Mouse (Mus musculus): ENCODE measurements around the gene Gm17359.

Gm17359 gene

DNA sequence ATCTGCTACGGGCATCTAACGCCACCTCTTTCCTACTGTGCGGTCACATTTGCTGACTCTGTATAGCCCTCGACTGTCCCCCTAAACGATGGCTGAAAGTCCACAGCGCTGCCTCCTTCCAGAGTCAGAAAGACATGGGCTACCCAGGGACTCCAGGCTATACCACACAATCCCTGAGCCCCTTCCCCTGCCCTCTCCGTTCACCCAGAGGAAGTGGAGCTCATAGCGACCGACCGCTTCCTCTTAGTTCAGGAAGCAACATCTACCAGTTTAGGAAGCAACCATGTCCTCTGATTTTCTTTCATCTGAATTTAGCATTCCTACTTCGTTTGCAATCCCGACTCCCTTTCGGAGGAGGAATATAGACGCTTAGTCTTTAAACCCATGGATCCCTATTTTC is 82.5 kb downstream of the Gm17359 start:
- TF ChIP-seq GATA4 (IDR thresholded peaks at IDR 0.05; ENCODE audit: insufficient replicate concordance, low read length): no peak

DNA sequence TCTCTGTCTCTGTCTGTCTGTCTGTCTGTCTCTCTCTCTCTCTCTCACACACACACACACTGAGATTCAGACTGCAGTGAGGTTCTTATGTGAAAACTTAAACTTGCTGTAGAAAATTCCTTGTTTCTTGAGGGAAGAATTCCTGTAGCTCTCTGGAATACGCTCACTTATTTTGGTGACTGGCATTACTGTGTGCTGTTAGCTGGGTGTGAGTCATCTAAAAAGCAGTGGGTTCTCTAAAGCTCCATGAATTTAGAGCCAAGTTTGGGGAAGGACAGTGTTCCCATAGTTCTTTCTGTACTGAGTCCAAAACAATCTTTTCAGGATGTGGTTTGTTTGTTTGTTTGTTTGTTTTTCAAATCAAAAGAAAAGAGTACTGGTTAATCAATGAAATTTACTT is 89.0 kb downstream of the Gm17359 start:
- TF ChIP-seq GATA4 (IDR thresholded peaks at IDR 0.05; ENCODE audit: insufficient replicate concordance, low read length): no peak

DNA sequence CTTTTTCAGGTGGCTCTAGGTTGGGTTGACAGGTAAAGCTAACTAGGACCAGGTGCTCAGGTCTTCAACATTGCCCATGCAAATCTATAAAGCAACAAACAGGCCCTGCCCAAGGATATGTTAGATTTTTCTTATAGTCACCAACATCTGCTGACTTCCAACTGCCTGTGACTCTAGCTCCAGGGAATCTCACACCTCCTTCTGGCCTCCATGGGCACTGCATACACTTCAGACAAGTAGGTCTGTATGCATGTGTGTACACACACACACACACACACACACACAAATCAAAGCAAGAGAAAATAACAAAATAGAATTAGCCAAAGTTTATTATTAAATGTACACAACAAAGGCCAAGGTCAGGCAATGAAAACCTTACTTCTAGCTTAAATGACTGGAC is 97.1 kb downstream of the Gm17359 start:
- no peak for TF ChIP-seq GATA4 (IDR thresholded peaks at IDR 0.05; ENCODE audit: insufficient replicate concordance, low read length)

DNA sequence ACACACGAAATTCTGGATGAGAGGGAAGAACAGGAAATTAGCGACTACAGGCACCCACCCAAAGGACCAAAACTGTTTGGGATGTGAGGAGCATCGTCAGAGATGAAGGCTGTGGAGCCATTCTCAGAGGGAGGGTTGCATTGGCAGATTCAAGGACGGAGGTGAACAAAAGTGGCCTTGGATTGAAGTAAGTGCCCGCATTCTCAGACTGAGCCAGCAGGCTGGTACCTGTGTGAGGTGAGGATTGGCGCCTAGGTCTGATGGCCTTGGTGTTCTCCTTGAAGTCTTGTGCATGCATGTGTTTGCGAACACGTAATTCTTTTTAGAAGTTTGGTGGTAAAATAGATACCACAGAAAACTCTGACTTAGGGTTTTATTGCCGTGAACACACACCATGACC is 98.0 kb downstream of the Gm17359 start:
- no peak for TF ChIP-seq GATA4 (IDR thresholded peaks at IDR 0.05; ENCODE audit: insufficient replicate concordance, low read length)

DNA sequence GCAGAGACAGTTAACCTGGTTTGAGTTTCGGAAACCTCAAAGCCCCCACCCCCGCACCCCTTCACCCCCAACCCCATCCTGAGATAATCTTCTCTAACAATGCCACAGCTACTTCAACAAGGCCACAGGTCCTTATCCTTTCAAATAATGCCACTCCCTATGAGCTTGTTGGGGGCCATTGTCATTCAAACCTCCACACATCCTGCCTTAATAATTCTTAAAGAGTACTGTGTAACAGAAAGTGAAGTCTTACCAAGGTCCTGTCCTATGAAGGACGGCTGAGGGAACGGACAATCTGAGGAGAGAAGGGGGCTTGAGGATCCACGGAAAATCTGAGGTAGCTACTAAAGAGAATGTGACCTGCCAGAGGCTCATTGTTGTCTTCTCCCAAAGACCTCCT is 98.5 kb downstream of the Gm17359 start:
- TF ChIP-seq GATA4 (IDR thresholded peaks at IDR 0.05; ENCODE audit: insufficient replicate concordance, low read length): no peak

DNA sequence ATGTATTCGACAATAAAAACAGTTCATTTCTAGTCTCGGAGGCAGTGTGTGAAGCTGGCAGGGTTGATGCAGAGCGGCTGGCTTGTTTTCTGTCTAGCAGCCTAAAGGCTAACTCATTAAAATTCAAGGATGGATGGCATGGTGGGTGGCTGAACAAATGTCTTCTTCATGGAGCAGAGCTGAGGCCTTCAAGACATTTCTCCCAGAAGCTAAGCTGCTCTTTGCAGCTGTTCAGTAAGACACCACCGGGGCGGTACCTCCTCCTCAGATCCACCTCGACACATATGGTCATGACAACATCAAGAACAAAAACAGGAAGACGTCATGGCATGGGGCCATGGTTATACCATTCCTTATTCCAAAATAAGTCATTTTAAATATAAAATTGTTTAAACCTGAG is 99.7 kb downstream of the Gm17359 start:
- TF ChIP-seq GATA4 (IDR thresholded peaks at IDR 0.05; ENCODE audit: insufficient replicate concordance, low read length): no peak

DNA sequence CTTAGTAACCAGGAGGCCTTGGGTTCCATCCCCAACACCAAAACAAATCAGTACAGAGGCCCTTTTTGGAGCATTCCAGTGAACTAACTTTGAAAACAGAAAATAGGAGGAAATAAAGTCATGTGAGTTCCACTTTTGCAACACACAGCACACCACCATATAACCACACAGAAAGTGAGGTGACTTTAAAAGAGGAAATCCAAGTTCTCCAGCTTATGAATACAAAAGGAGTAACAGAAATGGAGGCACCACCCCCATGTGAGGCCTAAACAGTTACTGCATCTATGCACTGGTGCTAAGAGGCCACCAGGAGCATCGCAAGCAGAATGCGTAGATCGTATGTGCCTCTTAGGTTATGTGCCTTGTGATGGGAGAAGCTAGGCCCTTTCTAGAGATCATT is 101.8 kb downstream of the Gm17359 start:
- TF ChIP-seq GATA4 (IDR thresholded peaks at IDR 0.05; ENCODE audit: insufficient replicate concordance, low read length): no peak

DNA sequence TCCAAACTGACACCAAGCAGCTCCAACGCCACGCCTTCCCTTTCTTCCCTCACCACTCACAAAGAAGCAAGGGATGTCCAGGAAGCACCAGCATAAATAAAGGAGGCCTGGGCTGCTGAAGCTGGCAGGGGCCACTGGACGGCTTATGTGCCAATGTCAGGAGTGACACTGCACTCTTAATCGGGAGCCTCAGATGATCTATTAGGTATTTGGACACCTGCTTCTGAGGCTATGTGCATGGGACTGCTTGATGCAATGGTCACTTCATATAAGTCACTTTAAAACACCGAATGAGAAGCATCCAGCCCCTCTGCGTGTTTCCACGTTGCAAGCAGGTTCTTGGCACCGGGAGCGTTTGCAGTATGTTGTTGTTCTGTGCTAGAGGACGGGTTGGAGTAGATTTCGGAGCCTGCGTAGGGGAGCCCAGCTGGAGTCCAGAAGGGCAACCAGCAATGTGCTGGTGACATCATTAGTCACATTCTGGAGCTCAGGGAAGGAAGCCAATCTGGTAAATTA is 104.6 kb downstream of the Gm17359 start:
- TF ChIP-seq GATA4 (IDR thresholded peaks at IDR 0.05; ENCODE audit: insufficient replicate concordance, low read length): no peak

DNA sequence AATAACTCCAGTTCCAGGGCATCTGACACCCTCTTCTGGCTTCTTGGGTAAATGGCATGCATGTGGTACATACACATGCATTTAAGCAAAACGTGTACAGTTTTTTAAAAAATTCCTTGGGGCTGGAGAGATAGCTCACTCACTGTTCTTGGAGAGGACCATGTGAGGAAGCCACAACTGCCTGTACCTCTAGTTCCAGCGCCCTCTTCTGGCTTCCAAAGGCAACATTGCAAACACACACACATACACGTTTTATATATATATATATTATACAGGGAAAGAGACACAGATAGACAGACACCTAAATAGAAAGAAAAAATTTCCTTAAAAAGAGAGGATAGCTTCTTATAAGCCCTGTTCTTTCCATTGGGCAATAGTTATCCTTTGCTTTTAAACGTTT is 107.4 kb downstream of the Gm17359 start:
- no peak for TF ChIP-seq GATA4 (IDR thresholded peaks at IDR 0.05; ENCODE audit: insufficient replicate concordance, low read length)

DNA sequence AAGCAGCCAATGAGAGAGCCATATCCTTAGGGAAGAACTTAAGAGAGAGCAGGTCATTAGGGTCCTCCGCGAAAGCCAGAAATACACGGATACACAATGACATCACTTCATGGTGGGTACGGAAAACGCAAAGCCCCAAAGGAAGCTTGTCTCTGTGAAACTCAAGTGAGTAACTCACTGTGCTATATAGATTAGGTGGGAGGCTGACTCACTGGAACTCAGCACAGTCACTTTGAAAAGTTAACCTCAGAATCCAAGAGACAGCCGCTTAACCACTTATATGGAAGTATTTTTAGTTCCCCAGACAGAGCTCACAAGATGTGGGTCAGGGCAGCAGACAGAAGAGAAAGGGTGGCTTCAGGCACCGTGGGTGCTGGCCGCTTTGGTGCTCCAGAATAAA is 108.6 kb downstream of the Gm17359 start:
- no peak for TF ChIP-seq GATA4 (IDR thresholded peaks at IDR 0.05; ENCODE audit: insufficient replicate concordance, low read length)

DNA sequence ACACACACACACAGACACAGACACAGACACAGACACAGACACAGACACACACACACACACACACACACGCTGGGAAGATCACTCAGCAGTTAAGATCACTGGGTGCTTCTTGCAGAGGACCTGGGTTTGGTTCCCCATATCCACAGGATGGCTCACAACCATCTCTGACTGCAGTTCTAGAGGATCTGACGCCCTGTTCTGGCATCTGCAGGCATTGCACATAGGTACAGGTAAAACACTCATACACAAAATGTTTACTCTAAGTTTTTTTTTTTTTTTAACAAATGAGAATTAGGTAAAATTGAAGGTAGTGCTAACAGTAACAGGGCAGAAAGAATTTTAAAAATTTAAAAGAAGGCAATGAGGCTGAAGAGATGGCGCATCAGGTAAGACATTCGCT is 109.7 kb downstream of the Gm17359 start:
- TF ChIP-seq GATA4 (IDR thresholded peaks at IDR 0.05; ENCODE audit: insufficient replicate concordance, low read length): no peak

DNA sequence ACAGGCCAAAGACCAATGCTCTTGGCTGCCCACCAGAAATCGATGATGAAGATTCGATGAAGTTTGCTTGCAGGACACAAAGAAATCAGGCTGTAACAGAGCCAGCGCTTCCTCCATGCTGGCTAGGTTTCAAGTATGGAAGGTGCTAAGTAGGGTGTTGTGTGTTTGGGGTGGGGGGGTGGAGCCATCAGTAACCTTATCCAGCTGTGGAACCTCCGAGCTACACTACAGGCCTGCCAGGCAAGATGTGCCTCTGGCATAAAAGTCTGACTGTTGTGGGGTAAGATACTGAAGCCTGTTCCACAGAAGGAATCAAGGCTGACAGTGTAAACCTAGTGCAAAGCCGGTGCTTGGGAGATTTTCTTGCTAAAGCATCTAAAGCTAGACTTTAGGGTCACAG is 112.0 kb downstream of the Gm17359 start:
- TF ChIP-seq GATA4 (IDR thresholded peaks at IDR 0.05; ENCODE audit: insufficient replicate concordance, low read length): no peak

DNA sequence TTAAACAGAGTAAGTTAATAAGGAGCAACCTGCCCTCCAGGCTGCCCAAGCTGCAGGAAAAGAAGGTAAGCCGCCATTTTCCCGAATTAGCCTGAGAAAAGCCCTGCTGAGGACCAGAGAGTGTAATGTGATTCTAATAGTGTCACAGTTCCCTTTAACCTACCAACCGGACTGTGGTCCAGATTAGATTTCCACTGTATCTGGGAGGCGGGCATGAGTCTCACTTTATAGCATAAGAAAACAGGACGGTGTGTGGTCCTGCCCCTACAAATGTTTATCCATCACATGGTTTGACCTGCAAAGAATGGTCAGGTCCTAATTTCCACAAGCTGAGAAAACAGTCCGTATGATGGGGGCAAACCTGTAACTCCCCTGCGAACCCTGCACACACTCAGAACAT is 112.9 kb downstream of the Gm17359 start:
- no peak for TF ChIP-seq GATA4 (IDR thresholded peaks at IDR 0.05; ENCODE audit: insufficient replicate concordance, low read length)

DNA sequence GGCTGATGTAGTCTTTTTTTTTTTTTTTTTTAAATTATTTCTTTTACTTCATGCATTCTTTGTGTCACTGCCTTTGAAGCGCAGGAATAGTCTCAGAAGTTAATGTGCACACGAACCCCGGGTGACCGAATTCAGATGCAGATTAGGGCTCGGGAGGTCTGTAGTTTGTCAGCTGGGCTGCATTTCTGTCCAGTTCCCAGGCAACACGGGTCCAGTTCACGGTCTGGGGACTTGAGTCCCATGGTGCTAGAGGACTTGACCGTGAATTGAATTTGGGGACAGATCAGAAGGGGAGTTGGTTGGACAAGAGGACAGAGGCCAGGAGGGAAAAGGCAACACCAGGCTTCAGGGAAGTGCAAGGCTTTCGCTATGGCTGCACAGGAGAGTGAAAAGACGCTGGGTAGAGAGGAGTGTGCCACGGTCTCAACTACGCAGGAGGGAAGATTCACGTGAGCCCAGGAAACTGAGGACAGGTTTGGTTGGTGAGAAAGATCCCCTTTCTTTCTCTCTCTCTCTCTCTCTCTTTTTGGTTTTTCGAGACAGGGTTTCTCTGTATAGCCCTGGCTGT is 116.3 kb downstream of the Gm17359 start:
- no peak for TF ChIP-seq GATA4 (IDR thresholded peaks at IDR 0.05; ENCODE audit: insufficient replicate concordance, low read length)

DNA sequence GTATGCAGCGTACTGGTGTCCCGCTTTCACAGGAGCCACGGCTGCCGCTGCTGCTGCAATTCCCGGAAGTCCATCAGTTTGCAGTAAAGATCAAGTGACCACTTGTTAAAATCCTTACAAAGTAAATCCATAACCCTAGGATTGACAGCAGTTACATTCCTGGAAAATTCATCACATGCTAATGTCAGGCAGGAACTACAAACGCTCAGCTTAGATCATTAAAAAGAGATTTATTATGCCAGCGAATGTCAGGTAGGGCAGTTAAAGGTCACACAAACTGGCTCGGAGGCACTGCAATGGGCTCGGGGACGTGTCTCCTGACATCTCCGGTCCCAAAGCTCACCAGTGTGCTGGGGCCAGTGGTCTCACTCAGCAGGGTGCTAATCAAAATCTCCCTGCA is 119.3 kb downstream of the Gm17359 start:
- no peak for TF ChIP-seq GATA4 (IDR thresholded peaks at IDR 0.05; ENCODE audit: insufficient replicate concordance, low read length)

DNA sequence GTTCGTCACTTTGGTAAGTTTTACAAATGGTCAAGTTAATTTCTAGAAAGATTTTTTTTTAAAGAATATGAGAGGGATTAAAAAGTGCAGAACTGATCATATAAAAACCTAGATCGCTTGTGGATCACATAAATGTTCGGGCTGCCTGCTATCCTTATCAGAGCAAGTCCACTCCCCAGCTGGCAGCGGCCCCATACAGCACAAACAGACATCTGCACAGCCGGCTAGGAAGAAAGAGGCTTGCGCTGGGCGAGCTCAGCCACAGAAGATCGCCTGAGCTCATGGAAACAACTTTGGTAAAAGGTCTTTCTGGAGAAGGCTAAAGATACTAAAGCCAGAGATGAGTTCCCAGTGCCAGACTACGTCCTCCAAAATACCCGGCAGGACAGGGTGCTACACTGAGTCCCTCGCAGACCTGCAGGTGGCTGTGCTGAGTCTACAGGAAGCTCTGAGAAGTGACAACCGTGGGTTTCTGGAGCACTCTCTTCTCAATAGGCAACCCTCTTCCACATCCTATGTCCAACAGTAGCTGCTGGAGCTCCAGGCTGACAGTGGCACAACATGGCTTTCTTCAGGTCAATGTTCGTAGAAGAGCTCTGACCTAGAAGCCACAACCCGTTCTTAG is 122.3 kb downstream of the Gm17359 start:
- TF ChIP-seq GATA4 (IDR thresholded peaks at IDR 0.05; ENCODE audit: insufficient replicate concordance, low read length): no peak

DNA sequence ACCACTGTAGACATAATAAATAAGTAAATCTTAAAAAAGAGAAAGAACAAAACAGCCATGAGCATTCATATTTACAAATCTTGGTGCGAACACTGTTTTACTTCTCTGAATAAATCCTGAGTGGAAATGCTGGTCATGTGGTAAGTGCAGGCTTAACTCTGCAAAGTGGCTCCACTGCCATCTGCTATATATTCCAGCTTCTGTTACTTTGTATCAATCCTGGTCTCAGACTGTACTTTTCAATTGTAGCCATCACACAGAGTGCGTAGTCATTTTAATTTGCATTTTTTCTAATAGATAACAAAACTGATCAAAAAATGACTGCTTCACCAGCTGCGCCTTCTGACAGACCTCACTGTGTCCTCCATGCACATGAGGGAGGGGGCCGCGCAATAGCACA is 133.0 kb downstream of the Gm17359 start:
- TF ChIP-seq GATA4 (IDR thresholded peaks at IDR 0.05; ENCODE audit: insufficient replicate concordance, low read length): no peak

Data from liver, adult (tissue).